12 mouse cellular contexts compared by ENCODE assay signal in the genomic region with DNA sequence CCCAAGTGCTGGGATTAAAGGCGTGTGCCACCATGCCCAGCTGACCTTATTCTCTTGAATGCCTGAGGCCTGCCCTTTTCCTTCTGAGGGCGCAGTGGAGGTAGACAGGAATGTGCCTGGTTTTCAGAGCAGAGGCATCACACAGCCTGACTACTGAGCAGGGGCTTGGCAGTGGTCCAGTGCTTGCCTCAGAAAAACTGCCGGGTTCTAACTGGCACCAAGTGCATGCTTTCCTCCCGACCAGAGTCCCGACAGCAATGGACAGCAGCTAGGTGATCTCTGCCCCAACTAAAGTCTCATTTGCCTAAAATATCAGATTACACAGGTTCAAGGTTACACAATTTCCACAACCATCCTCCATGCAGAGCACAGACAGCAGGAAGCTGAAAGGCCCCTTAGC. TPM values are rescaled to one million over a fixed set of nuclear protein-coding genes. Genes with fewer than 3 reads are reported as not detected.
DNase-seq lines count a peak whose midpoint lies in the region; ATAC-seq and TF ChIP-seq lines count a peak whose summit lies in the region.
"Had no signal": no experiment of that assay in that cellular context is flagged by ENCODE, and none has a peak within 500 bp of the region (broad histone marks: within the 10 kb centered on the region; RNA-seq: fewer than 3 reads in every experiment).

No protein-coding gene starts in this region.

- DNase-seq in cerebellum, postnatal 10 days = peak; percentile 66 to 74
- DNase-seq in cerebellum, adult 9-11 months = no peak
- peak; percentile 61 for DNase-seq in midbrain, postnatal 0 days (ENCODE audit: low spot score)
- peak; percentile 10 to 56 for DNase-seq in layer of hippocampus, adult 18-20 months (ENCODE audit: low spot score in 2 of 2)
- DNase-seq in right cerebral cortex, postnatal 36 days (ENCODE audit: low spot score in 2 of 2) = peak; percentile 14 to 19
- no peak for DNase-seq in retina, embryonic 14.5 days (ENCODE audit: low spot score)
- no peak for DNase-seq in gastrocnemius, postnatal 4 days (ENCODE audit: low spot score in 2 of 2)
- DNase-seq: lung, postnatal 14 days had no signal

- ATAC-seq in midbrain, postnatal 0 days (ENCODE audit: low FRiP score) = no peak
- ATAC-seq in midbrain, embryonic 15.5 days (replicated peaks) = no peak
- ATAC-seq: forebrain, embryonic 13.5 days had no signal

- no peaks in the 10 kb centered on the region for H3K9me3 ChIP-seq in midbrain, postnatal 0 days (ENCODE audit: low read length)
- H3K9me3 ChIP-seq in midbrain, embryonic 15.5 days = no peaks in the 10 kb centered on the region
- H3K9me3 ChIP-seq: forebrain, embryonic 13.5 days; hindbrain, embryonic 15.5 days; neural tube, embryonic 13.5 days had no signal

- H3K27ac ChIP-seq in midbrain, postnatal 0 days (ENCODE audit: low read depth, low read length) = no peak overlapping the region
- no peak overlapping the region for H3K27ac ChIP-seq in midbrain, embryonic 15.5 days
- H3K27ac ChIP-seq: forebrain, embryonic 13.5 days; hindbrain, embryonic 15.5 days; neural tube, embryonic 13.5 days had no signal

- no peak overlapping the region for H3K4me2 ChIP-seq in midbrain, postnatal 0 days (ENCODE audit: low read depth, low read length, poor library complexity, severe bottlenecking)
- H3K4me2 ChIP-seq in midbrain, embryonic 15.5 days = no peak overlapping the region
- H3K4me2 ChIP-seq: forebrain, embryonic 13.5 days; hindbrain, embryonic 15.5 days; neural tube, embryonic 13.5 days had no signal

- H3K9ac ChIP-seq in midbrain, postnatal 0 days (replicated peaks; ENCODE audit: low read length, poor library complexity, severe bottlenecking) = no peak overlapping the region
- no peak overlapping the region for H3K9ac ChIP-seq in midbrain, embryonic 15.5 days
- H3K9ac ChIP-seq: forebrain, embryonic 13.5 days; hindbrain, embryonic 15.5 days; neural tube, embryonic 13.5 days had no signal

- TF ChIP-seq CTCF in midbrain, postnatal 0 days (IDR thresholded peaks at IDR 0.05) = no peak

- no peak overlapping the region for H3K4me3 ChIP-seq in midbrain, postnatal 0 days (ENCODE audit: low read depth, low read length)
- H3K4me3 ChIP-seq in midbrain, embryonic 15.5 days = no peak overlapping the region
- H3K4me3 ChIP-seq: forebrain, embryonic 13.5 days; hindbrain, embryonic 15.5 days; neural tube, embryonic 13.5 days had no signal

- 71% methylated on average over 5 of the region's 5 CpGs for WGBS in midbrain, postnatal 0 days
- 71% methylated on average over 5 of the region's 5 CpGs for WGBS in midbrain, embryonic 15.5 days

- peaks cover 16% of the 10 kb centered on the region for H3K36me3 ChIP-seq in midbrain, postnatal 0 days (ENCODE audit: insufficient read depth, low read length)
- peaks cover 16% of the 10 kb centered on the region for H3K36me3 ChIP-seq in midbrain, embryonic 15.5 days (replicated peaks)

- H3K4me1 ChIP-seq in midbrain, postnatal 0 days (ENCODE audit: insufficient read depth, low read length) = no peaks in the 10 kb centered on the region
- H3K4me1 ChIP-seq in midbrain, embryonic 15.5 days = no peaks in the 10 kb centered on the region
- H3K4me1 ChIP-seq: forebrain, embryonic 13.5 days; hindbrain, embryonic 15.5 days; neural tube, embryonic 13.5 days had no signal

- H3K27me3 ChIP-seq in midbrain, postnatal 0 days (ENCODE audit: insufficient read depth, low read length) = no peaks in the 10 kb centered on the region
- no peaks in the 10 kb centered on the region for H3K27me3 ChIP-seq in midbrain, embryonic 15.5 days (replicated peaks)
- H3K27me3 ChIP-seq: forebrain, embryonic 13.5 days; hindbrain, embryonic 15.5 days; neural tube, embryonic 13.5 days had no signal

RNA-seq across cellular contexts. Expression of a gene that starts 8.7 kb away (rescaled TPM):
- total RNA-seq in midbrain, postnatal 0 days (2014; rRNA removed) = 32.0 and 36.1 TPM in 2 replicates
- polyA plus RNA-seq in midbrain, postnatal 0 days (2015; fragmentation: Nextera tagmentation; extraction: Ambion mirVana) = 68.3 and 75.0 TPM in 2 replicates
- 81.7 and 88.6 TPM in 2 replicates for polyA plus RNA-seq in midbrain, embryonic 15.5 days (2015; fragmentation: Nextera tagmentation; extraction: Ambion mirVana)
- 10 to 100 TPM; 44.0 to 45.9 TPM for total RNA-seq in layer of hippocampus, adult 18-20 months (2021)
- total RNA-seq in gastrocnemius, postnatal 4 days (2021) = 10 to 100 TPM; 42.0 to 44.0 TPM

RNA-seq across cellular contexts. Expression of a gene that starts 8.7 kb away (rescaled TPM):
- total RNA-seq in midbrain, postnatal 0 days (2014; rRNA removed) = 70.3 and 78.3 TPM in 2 replicates
- 49.3 and 50.3 TPM in 2 replicates for polyA plus RNA-seq in midbrain, postnatal 0 days (2015; fragmentation: Nextera tagmentation; extraction: Ambion mirVana)
- 47.6 and 50.8 TPM in 2 replicates for polyA plus RNA-seq in midbrain, embryonic 15.5 days (2015; fragmentation: Nextera tagmentation; extraction: Ambion mirVana)
- total RNA-seq in layer of hippocampus, adult 18-20 months (2021) = 10 to 100 TPM; 87.2 to 93.6 TPM
- total RNA-seq in gastrocnemius, postnatal 4 days (2021) = 10 to 100 TPM; 34.8 to 39.5 TPM

RNA-seq across cellular contexts. Expression of a gene that starts 8.7 kb away (rescaled TPM):
- 164 and 176 TPM in 2 replicates for total RNA-seq in midbrain, postnatal 0 days (2014; rRNA removed)
- polyA plus RNA-seq in midbrain, postnatal 0 days (2015; fragmentation: Nextera tagmentation; extraction: Ambion mirVana) = 59.8 and 63.6 TPM in 2 replicates
- 101 and 111 TPM in 2 replicates for polyA plus RNA-seq in midbrain, embryonic 15.5 days (2015; fragmentation: Nextera tagmentation; extraction: Ambion mirVana)
- 100 to 1,000 TPM; 162 to 164 TPM for total RNA-seq in layer of hippocampus, adult 18-20 months (2021)
- total RNA-seq in gastrocnemius, postnatal 4 days (2021) = 100 to 1,000 TPM; 115 to 122 TPM

RNA-seq across cellular contexts. Expression of a gene that starts 33.2 kb away (rescaled TPM):
- total RNA-seq in midbrain, postnatal 0 days (2014; rRNA removed) = 45.0 and 65.4 TPM in 2 replicates
- polyA plus RNA-seq in midbrain, postnatal 0 days (2015; fragmentation: Nextera tagmentation; extraction: Ambion mirVana) = 64.4 and 65.6 TPM in 2 replicates
- polyA plus RNA-seq in midbrain, embryonic 15.5 days (2015; fragmentation: Nextera tagmentation; extraction: Ambion mirVana) = 68.5 and 72.1 TPM in 2 replicates
- total RNA-seq in layer of hippocampus, adult 18-20 months (2021) = 10 to 100 TPM; 31.4 to 32.1 TPM
- 10 to 100 TPM; 32.5 to 33.3 TPM for total RNA-seq in gastrocnemius, postnatal 4 days (2021)

RNA-seq across cellular contexts. Expression of a gene that starts 33.2 kb away (rescaled TPM):
- total RNA-seq in midbrain, postnatal 0 days (2014; rRNA removed) = 19.3 and 26.5 TPM in 2 replicates
- 10.9 and 15.2 TPM in 2 replicates for polyA plus RNA-seq in midbrain, postnatal 0 days (2015; fragmentation: Nextera tagmentation; extraction: Ambion mirVana)
- polyA plus RNA-seq in midbrain, embryonic 15.5 days (2015; fragmentation: Nextera tagmentation; extraction: Ambion mirVana) = 16.3 TPM in 2 replicates
- total RNA-seq in layer of hippocampus, adult 18-20 months (2021) = 10 to 100 TPM; 12.9 to 14.2 TPM
- total RNA-seq in gastrocnemius, postnatal 4 days (2021) = 1 to 10 TPM; 4.2 to 4.7 TPM

Comparison
In these comparisons a context has a peak if more than half of its experiments do, and no peak if none do; other contexts are left out.
1. DNase-seq: peak in cerebellum, postnatal 10 days (2 of 2), midbrain, postnatal 0 days (single experiment), layer of hippocampus, adult 18-20 months (2 of 2) and right cerebral cortex, postnatal 36 days (2 of 2); none in cerebellum, adult 9-11 months (single experiment), retina, embryonic 14.5 days (single experiment) and gastrocnemius, postnatal 4 days (0 of 2).